Mouse (Mus musculus) inflammation-experienced regulatory T-cells, adult 6 months (primary cell): ENCODE data around the gene Inf2. TPM values are rescaled to one million over a fixed set of nuclear protein-coding genes. Genes with fewer than 3 reads are reported as not detected.

Experiments
- ATAC-seq: one replicate; pipeline ENCODE4 v1.8.0; 2017
- polyA plus RNA-seq, 3 experiments: library from polyadenylated mRNA; unstranded; fragments of 100-300 nt; shearing (Covaris generic); gene quantifications; one replicate each; pipeline ENCODE4 v1.2.1; 2017

Gene Inf2
- polyA plus RNA-seq, 3 experiments from 2014 or later, result 9.8 to 12.8 (median 11.9) TPM

DNA sequence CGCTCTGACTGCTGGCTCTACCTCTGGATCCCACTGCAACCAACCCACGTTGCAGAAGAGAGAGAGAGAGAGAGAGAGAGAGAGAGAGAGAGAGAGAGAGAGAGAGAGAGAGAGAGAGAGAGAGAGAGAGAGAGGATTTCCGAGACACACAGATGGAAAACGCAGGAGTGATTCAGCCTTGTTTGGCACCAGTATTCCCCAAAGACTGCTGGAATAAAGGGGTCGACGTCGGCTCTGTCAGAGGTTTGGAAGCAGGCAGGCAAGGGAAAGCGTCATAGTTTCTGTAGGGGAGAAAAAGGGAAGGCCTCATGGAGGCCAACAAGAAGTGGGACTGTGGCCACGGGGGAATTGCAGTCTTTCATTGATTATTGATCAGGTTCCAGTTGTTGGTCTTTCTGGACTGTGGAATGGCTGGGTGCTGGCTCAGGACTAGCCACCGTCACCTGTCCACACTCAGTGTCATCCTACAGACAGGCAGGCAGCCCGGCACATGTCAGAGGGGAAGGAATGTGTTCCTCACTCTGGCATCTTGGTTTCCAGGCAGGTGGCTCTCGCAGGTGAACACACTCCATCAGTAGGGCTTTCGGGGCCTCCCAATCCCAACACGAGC lies 8.4 kb downstream of the Inf2 start:
- ATAC-seq, result no peak

- no peak for ATAC-seq
Observed at GRCm38 (mm10) chr12:112597618-112598017, 9.0 kb downstream of the Inf2 start.

GRCm38 (mm10) chr12:112599198-112599597 lies 10.6 kb downstream of the Inf2 start:
- no peak for ATAC-seq

GRCm38 (mm10) chr12:112599942-112600611 lies 11.5 kb downstream of the Inf2 start:
- no peak for ATAC-seq

DNA sequence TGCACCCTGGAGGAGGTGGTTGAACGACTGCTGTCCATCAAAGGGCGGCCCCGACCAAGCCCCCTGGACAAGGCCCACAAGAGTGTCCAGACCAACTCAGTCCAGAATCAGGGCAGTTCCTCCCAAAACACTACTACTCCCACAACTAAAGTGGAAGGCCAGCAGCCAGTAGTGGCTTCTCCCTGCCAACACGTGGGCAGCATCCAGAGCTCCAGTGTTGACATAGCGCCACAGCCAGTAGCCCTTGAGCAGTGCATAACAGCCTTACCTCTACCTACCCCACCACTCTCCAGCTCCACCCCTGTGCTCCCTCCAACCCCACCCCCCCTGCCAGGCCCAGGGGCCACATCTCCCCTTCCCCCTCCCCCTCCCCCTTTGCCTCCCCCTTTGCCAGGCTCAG lies 15.4 kb downstream of the Inf2 start:
- ATAC-seq, result no peak

DNA sequence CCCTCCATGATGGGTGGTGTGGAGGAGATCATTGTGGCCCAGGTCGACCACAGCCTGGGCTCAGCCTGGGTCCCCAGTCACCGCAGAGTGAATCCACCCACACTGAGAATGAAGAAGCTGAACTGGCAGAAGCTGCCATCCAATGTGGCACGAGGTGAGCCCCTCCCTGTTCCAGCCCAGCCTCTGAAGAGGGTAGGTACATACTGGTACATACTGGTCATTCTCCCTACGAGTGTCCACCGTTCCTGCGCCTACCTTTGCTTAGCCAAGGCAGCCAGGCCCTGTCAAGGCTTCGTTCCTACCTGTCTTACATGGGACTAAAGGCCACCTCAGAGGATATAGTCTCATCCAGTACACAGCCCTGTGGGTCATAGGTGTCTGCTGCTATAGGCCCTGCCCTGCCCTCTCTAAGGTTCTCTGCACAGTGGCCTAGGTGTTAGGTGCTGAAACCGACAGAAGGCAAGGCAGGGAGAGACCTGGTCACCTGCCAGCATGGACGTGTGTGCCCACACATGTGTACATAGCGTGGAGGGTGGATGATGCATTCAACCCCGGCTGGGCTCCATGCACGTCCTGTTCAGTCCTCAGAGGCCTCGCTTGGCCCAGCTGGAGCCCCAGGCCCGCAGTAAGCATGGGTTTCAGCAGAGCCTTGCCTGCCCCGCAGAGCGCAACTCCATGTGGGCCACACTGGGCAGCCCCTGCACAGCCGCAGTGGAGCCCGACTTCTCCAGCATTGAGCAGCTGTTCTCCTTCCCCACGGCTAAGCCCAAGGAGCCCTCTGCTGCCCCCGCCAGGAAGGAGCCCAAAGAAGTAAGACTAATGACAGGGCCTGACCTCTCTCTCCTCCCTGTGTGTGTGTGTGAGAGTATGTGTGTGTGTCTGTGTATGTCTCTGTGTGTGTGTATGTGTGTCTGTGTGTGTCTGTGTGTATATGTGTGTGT lies 16.4 kb downstream of the Inf2 start:
- no peak for ATAC-seq

DNA sequence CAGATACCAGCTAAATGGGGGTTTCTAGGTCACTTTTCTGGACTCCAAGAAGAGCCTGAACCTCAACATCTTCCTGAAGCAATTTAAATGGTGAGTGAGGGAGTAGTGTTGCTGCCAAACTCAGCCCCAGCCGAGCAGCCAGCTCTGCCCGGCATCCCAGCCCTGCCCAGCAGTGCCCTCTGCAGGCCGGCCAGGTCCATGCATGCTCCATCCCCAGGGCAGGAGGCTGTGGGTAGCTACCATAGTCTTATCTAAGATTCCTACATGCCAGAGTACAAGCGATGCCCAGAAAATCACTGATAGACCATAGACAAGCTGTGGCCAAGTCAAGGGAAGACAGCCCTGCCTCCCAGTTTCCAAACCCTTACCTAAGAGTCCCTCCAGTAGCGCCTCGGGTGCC lies 17.2 kb downstream of the Inf2 start:
- ATAC-seq, result peak; percentile 60

DNA sequence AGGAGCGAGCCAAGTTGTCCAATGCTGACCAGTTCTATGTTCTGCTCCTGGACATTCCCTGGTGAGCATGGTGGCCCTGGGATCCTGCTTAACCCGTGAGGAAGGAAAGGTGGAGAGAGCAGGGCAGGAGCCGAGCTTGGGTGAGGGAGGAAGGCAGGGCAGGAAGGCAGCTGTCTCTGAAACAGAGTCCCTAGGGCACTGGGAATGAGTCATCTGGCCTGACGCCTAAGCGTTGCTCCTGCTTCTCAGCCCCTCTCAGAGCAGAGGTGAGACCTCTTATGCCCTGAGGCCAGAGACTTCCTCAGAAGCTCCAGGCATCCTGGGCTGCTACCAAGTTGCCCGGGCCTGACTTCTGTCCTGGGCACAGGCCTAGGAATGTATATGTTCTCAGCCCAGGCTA lies 18.4 kb downstream of the Inf2 start:
- ATAC-seq, result no peak

- no peak for ATAC-seq
Observed at GRCm38 (mm10) chr12:112609031-112609430, 20.4 kb downstream of the Inf2 start.

DNA sequence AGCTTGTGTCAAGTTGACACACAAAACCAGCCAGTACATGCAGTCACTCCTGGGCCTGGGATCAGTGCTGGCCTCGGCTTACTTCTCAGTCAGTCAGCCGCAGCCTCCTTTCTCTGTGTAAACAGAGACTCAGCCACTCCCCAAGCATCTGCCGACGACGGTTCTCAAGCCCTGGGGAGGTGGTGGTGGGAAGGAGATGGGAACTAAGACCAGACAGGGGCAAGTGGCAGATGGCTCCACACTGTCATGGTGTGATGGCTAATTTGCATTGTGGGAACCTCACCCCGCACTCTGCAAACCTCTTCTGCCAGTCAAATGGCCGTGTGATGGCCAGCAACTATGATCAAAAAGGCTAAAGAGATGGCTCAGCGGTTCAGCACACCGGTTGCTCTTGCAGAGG lies 28.1 kb downstream of the Inf2 start:
- ATAC-seq, result no peak

DNA sequence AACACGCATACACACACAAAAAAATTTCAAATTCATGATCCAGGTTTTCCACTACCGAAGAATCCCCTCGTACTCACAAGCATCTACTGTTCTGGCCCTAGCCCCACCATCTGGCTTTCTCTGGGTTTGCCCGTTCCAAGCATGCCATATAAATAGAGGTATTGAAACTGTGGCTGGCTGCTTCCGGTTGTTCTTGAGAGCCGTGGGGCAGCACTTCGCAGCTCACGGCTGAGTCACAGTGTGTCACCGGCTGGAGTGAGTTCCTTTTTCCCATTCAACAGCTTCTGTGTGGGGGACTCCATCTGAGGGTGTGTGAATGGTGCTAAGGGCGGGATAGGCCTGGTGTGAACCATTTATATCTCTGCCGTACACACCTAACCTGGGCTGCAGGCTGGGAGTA lies 28.6 kb downstream of the Inf2 start:
- peak; percentile 52 for ATAC-seq

- ATAC-seq, result peak; percentile 49
Observed at GRCm38 (mm10) chr12:112617898-112618380, 29.4 kb downstream of the Inf2 start.

- ATAC-seq, result peak; percentile 55
Observed at GRCm38 (mm10) chr12:112618981-112619685, 30.5 kb downstream of the Inf2 start.

DNA sequence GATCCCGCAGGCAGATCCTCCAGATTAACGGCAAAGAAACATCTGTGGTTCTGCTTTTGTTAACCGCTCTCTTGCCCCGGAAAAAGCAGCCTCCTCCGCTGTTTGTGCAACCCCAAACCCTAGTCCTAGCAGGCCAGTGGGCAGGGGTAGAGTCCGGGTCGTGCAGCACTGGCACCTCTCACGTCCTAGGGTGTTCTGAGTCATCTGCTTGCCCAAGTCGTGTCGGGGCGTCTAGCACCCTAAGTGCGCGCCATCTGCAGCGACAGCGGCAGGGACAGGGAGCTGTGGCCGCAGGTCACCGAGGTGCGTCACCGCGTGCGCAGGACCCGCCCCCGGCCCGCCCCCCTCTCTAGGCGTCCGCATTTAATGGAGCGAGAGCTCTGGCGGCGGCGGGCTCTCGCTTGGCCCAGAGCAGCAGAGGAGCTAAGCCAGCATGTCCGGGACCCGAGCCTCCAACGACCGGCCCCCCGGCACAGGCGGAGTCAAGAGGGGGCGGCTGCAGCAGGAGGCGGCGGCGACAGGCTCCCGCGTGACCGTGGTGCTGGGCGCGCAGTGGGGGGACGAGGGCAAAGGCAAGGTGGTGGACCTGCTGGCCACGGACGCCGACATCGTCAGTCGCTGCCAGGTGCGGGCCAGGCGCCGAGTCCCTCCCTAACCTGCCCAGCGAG lies 31.2 kb downstream of the Inf2 start, which contains the start of gene Adssl1:
Gene Adssl1 (plus strand): TSS at position 360 of the 668 bp plus-strand sequence.
- peak; percentile 32 for ATAC-seq

GRCm38 (mm10) chr12:112620354-112621061 lies 31.9 kb downstream of the Inf2 start:
- ATAC-seq, result no peak

- no peak for ATAC-seq
Observed at GRCm38 (mm10) chr12:112621900-112622299, 33.3 kb downstream of the Inf2 start.

GRCm38 (mm10) chr12:112623742-112624141 lies 35.2 kb downstream of the Inf2 start:
- peak; percentile 41 for ATAC-seq

- ATAC-seq, result no peak
Observed at GRCm38 (mm10) chr12:112625700-112626099, 37.1 kb downstream of the Inf2 start.

DNA sequence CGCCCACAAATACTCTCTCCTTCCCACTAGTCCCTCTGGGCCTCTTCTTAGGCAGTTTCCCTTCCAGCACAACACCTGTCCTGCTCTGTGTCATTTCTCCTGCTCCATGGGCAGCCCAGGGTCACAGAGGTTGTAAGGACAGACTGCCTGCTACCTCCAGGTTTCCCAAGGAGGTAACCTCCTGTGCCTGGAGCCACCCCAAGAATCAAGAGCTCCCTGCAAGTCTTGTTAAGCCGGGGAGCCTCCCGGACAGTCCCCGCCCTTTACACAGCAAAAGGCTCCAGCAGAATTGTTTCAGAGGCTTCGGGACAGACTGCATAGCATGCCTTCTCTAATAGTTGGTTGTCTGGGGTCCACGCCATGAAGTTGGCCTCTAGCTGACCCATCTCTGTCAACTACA lies 37.9 kb downstream of the Inf2 start:
- ATAC-seq, result no peak

GRCm38 (mm10) chr12:112627097-112627881 lies 38.7 kb downstream of the Inf2 start:
- no peak for ATAC-seq
